Mouse (Mus musculus) midbrain, embryonic 14.5 days (tissue): ENCODE data around the gene Smap1. TPM values are rescaled to one million over a fixed set of nuclear protein-coding genes. Genes with fewer than 3 reads are reported as not detected.

Experiments
- ATAC-seq: fragments of 200-750 bp; cut with Nextera tagmentation; 2 replicates; pipeline ENCODE4 v1.8.0; 2017; ENCODE audit warnings: moderate number of reproducible peaks, moderate library complexity; ENCODE audit not compliant: low FRiP score, low TSS enrichment
- DNase-seq: peaks from one replicate; pipeline ENCODE4 v3.0.0-alpha.2; 2015
- H3K27ac ChIP-seq: fragments of 300-500 bp; sonication (generic); replicated peaks from 2 replicates; pipeline ENCODE4 v1.5.1; 2014; ENCODE audit warnings: mild to moderate bottlenecking, low read depth, low read length, moderate library complexity
- H3K27me3 ChIP-seq: fragments of 300-500 bp; sonication (generic); 2 replicates; pipeline ENCODE4 v1.6.1; 2014; ENCODE audit warnings: low read length, control low read depth, mixed read lengths; ENCODE audit not compliant: control insufficient read depth, insufficient read depth
- H3K36me3 ChIP-seq: fragments of 300-500 bp; sonication (generic); 2 replicates; pipeline ENCODE4 v1.6.1; 2014; ENCODE audit warnings: low read length, control low read depth; ENCODE audit not compliant: control insufficient read depth, insufficient read depth
- H3K4me1 ChIP-seq: fragments of 300-500 bp; sonication (generic); 2 replicates; pipeline ENCODE4 v1.6.1; 2014; ENCODE audit warnings: mild to moderate bottlenecking, antibody characterized with exemption, low read length, control low read depth; ENCODE audit not compliant: control insufficient read depth, insufficient read depth
- H3K4me2 ChIP-seq: fragments of 300-500 bp; sonication (generic); 2 replicates; pipeline ENCODE4 v1.6.1; 2014; ENCODE audit warnings: mild to moderate bottlenecking, low read length, moderate library complexity
- H3K4me3 ChIP-seq: fragments of 300-500 bp; sonication (generic); replicated peaks from 2 replicates; pipeline ENCODE4 v1.5.1; 2014; ENCODE audit warnings: low read depth, low read length
- H3K9ac ChIP-seq: fragments of 300-500 bp; sonication (generic); replicated peaks from 2 replicates; pipeline ENCODE4 v1.6.1; 2014; ENCODE audit warnings: mild to moderate bottlenecking, low read length, moderate library complexity
- H3K9me3 ChIP-seq: fragments of 300-500 bp; sonication (generic); 2 replicates; pipeline ENCODE4 v1.6.1; 2016; ENCODE audit warnings: low read length, control low read depth, mixed read lengths; ENCODE audit not compliant: control insufficient read depth
- WGBS: fragments of 180-500 bp; shearing (Covaris S2); extraction: QIAGEN DNeasy Blood & Tissue Kit; methylation state at CpG from one replicate; pipeline ENCODE4 v1.1.7; 2014; 5-methylcytosine and 5-hydroxymethylcytosine counted together
- polyA plus RNA-seq: library from polyadenylated mRNA; unstranded; fragments of >200 nt; fragmentation: Nextera tagmentation; extraction: Ambion mirVana; gene quantifications from 2 replicates; pipeline ENCODE4 v1.2.1, GENCODE M21; 2014

Smap1 gene
- polyA plus RNA-seq, 1 experiment from 2014 or later: 113 TPM

DNA sequence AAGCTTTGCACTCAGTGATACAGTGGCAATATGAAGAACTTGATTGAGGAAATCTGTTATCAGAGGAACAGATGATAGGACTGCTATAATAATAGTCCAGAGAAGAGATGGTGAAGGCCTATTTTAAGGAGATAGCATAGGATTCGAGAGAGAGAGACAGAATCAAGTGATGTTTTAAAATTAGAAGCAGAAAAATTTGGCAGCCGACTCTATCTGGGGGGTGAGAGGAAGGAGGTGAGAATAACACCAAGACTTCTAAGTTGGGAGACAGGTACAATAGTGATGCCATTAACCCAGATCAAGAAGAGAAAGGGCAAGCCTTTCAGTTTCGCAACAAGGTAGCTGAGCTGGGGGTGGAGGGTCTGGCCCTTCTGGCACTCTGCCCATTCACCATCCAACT lies 6.3 kb upstream of the Smap1 start:
- DNase-seq: no peak
- ATAC-seq: no peak
- no peak overlapping the region for H3K4me2 ChIP-seq
- H3K27me3 ChIP-seq: no peaks in the 10 kb centered on the region
- WGBS: 89% methylated on average over 3 of the region's 3 CpGs
- H3K9me3 ChIP-seq: no peaks in the 10 kb centered on the region
- H3K9ac ChIP-seq: no peak overlapping the region
- no peaks in the 10 kb centered on the region for H3K36me3 ChIP-seq
- no peaks in the 10 kb centered on the region for H3K4me1 ChIP-seq
- no peak overlapping the region for H3K4me3 ChIP-seq
- H3K27ac ChIP-seq: no peak overlapping the region

GRCm38 (mm10) chr1:23923779-23924708 lies 1.9 kb upstream of the Smap1 start:
- no peak for DNase-seq
- Histone ChIP-seq H3K4me1 (peaks cover 6% of the 10 kb centered on the region), H3K36me3 (no peaks in the 10 kb centered on the region), H3K4me3 (no peak overlapping the region), H3K27me3 (no peaks in the 10 kb centered on the region), H3K9ac (no peak overlapping the region), H3K9me3 (no peaks in the 10 kb centered on the region), H3K27ac (no peak overlapping the region), H3K4me2 (no peak overlapping the region)
- ATAC-seq: no peak
- 88% methylated on average over 7 of the region's 7 CpGs for WGBS

DNA sequence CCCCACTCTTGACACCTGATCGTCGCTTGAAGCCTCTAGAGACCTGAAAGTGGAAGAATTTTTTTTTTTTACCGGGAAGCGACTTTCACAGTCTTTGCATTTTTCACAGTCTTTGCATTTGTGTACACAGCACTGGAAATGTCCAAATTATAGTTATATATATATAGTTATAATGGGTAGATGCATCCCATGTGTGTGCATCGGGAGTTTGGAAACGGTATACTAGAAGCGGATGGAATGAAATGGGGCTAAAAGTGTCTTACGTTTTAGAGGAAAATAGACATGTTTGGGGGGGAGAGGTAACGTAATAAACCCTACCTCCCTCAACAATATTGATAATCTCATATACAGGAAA lies 390 bp upstream of the Smap1 start:
- 27% methylated on average over 9 of the region's 9 CpGs for WGBS
- no peak for DNase-seq
- no peak for ATAC-seq
- peaks cover 6% of the 10 kb centered on the region for H3K4me1 ChIP-seq
- no peaks in the 10 kb centered on the region for H3K27me3 ChIP-seq
- peak overlapping the region; percentile 90 for H3K4me3 ChIP-seq
- H3K36me3 ChIP-seq: no peaks in the 10 kb centered on the region
- H3K9me3 ChIP-seq: no peaks in the 10 kb centered on the region
- peak overlapping the region; percentile 95 for H3K27ac ChIP-seq
- peak overlapping the region; percentile 55 for H3K4me2 ChIP-seq
- H3K9ac ChIP-seq: peak overlapping the region; percentile 92

DNA sequence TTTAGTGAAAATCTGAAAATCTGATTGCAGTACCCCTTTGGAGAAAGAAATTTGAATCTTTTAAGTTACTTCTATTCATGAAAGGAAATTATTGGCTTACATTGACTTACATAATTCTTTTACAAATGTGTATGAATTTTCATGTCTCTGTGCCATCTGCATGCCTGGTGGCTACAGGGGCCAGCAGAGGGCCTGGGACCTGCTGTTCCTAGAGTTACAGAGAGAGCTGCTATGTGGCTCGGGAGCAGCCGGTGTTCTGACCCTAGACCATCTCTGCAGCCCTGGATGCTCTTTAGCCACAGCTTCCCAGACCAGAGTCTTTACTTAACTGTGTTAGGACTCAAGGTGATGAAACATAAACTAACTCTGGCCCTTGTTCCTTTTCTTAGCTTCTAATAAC lies 1.8 kb downstream of the Smap1 start:
- H3K9me3 ChIP-seq: no peaks in the 10 kb centered on the region
- H3K4me2 ChIP-seq: peak overlapping the region; percentile 55
- H3K27me3 ChIP-seq: no peaks in the 10 kb centered on the region
- 0 out of 2 replicates have a peak overlapping the region, but pooled peaks have one; percentile 2 for H3K4me3 ChIP-seq
- peaks cover 6% of the 10 kb centered on the region for H3K4me1 ChIP-seq
- H3K36me3 ChIP-seq: no peaks in the 10 kb centered on the region
- no peak overlapping the region for H3K27ac ChIP-seq
- 8% methylated on average over 2 of the region's 2 CpGs for WGBS
- no peak for ATAC-seq
- DNase-seq: peak; percentile 30
- H3K9ac ChIP-seq: 0 out of 2 replicates have a peak overlapping the region, but pooled peaks have one; percentile 9

- Histone ChIP-seq H3K9ac (no peak overlapping the region), H3K9me3 (no peaks in the 10 kb centered on the region), H3K4me1 (peaks cover 6% of the 10 kb centered on the region), H3K36me3 (no peaks in the 10 kb centered on the region), H3K4me3 (no peak overlapping the region), H3K4me2 (no peak overlapping the region), H3K27ac (no peak overlapping the region), H3K27me3 (no peaks in the 10 kb centered on the region)
- ATAC-seq: no peak
- WGBS: 93% methylated on average over 4 of the region's 4 CpGs
- DNase-seq: no peak
Observed at GRCm38 (mm10) chr1:23919086-23919485, 3.0 kb downstream of the Smap1 start.

- Histone ChIP-seq H3K9me3 (no peaks in the 10 kb centered on the region), H3K27me3 (no peaks in the 10 kb centered on the region), H3K36me3 (no peaks in the 10 kb centered on the region), H3K27ac (no peak overlapping the region), H3K4me1 (peaks cover 3% of the 10 kb centered on the region), H3K4me2 (no peak overlapping the region), H3K9ac (no peak overlapping the region), H3K4me3 (no peak overlapping the region)
- DNase-seq (no peak), ATAC-seq (no peak)
- WGBS: 94% methylated on average over 4 of the region's 4 CpGs
Observed at GRCm38 (mm10) chr1:23915483-23915882, 6.6 kb downstream of the Smap1 start.

GRCm38 (mm10) chr1:23912988-23913387 lies 9.1 kb downstream of the Smap1 start:
- H3K36me3 ChIP-seq: no peaks in the 10 kb centered on the region
- no peaks in the 10 kb centered on the region for H3K27me3 ChIP-seq
- H3K27ac ChIP-seq: no peak overlapping the region
- H3K4me1 ChIP-seq: no peaks in the 10 kb centered on the region
- ATAC-seq: no peak
- no peaks in the 10 kb centered on the region for H3K9me3 ChIP-seq
- no peak overlapping the region for H3K4me2 ChIP-seq
- H3K9ac ChIP-seq: no peak overlapping the region
- DNase-seq: no peak
- WGBS: 68% methylated on average over 2 of the region's 2 CpGs
- no peak overlapping the region for H3K4me3 ChIP-seq

DNA sequence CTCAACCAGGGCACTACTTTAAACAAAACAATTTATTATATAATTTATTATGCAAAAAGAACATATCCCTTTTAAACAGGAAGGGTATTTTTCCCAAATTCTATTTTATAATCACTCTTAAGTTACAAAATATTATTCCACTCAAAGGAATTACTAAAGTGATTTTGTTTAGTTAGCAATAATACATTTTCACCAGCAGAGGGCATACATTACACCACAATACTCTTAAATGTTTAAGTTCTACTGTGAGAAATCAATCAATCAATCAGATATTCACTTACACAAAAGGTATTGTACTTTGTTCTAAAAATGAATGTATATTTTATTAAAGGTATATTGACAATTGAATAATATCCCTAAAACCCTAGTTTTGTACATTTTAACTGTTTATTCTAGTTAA lies 16.0 kb downstream of the Smap1 start:
- H3K36me3 ChIP-seq: no peaks in the 10 kb centered on the region
- no peak overlapping the region for H3K9ac ChIP-seq
- H3K4me1 ChIP-seq: no peaks in the 10 kb centered on the region
- DNase-seq (peak; percentile 63), ATAC-seq (no peak)
- no peak overlapping the region for H3K4me3 ChIP-seq
- no peak overlapping the region for H3K27ac ChIP-seq
- no peak overlapping the region for H3K4me2 ChIP-seq
- H3K27me3 ChIP-seq: no peaks in the 10 kb centered on the region
- H3K9me3 ChIP-seq: no peaks in the 10 kb centered on the region

DNA sequence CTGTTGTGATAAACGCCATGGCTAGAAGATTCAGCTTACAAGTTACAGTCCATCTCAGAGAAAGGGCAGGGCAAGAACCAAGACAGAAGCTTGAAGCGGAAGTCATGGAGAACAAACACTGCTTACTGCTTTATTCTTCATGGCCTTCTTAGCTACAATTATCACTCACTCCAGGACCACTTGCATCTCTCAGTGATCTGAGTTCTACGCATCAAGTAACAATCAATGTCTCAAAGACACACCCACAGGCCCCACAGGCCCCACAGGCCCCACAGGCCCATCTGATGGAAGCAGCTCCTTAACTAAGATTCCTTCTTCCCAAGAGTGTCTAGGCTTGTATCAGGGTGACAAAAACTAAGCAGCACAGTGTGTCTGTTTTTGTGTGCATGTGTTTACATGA lies 18.8 kb downstream of the Smap1 start:
- Histone ChIP-seq H3K4me3 (no peak overlapping the region), H3K4me1 (no peaks in the 10 kb centered on the region), H3K4me2 (no peak overlapping the region), H3K36me3 (no peaks in the 10 kb centered on the region), H3K27ac (no peak overlapping the region), H3K9me3 (no peaks in the 10 kb centered on the region), H3K27me3 (no peaks in the 10 kb centered on the region), H3K9ac (no peak overlapping the region)
- DNase-seq: no peak
- no peak for ATAC-seq
- WGBS: 89% methylated on average over 3 of the region's 3 CpGs
